Mouse (Mus musculus) neutrophil, adult 5-6 weeks (primary cell): ENCODE measurements around the gene Atp6v1fnb. TPM values are rescaled to one million over a fixed set of nuclear protein-coding genes. Genes with fewer than 3 reads are reported as not detected.

Source experiments
- ATAC-seq: fragments of 151-379, 151-347 bp; 2 replicates; pipeline ENCODE4 v1.8.0; 2017; ENCODE audit warnings: mild to moderate bottlenecking, moderate TSS enrichment; ENCODE audit not compliant: insufficient number of reproducible peaks, poor library complexity, low FRiP score, severe bottlenecking; ENCODE audit errors: extremely low read depth
- total RNA-seq: library from RNA; stranded (forward); fragments of 200-1000 nt; gene quantifications from 2 replicates; pipeline ENCODE4 v1.2.3, GENCODE M21; 2017

The Atp6v1fnb gene
- total RNA-seq, 1 experiment from 2014 or later, result 5.1 TPM

DNA sequence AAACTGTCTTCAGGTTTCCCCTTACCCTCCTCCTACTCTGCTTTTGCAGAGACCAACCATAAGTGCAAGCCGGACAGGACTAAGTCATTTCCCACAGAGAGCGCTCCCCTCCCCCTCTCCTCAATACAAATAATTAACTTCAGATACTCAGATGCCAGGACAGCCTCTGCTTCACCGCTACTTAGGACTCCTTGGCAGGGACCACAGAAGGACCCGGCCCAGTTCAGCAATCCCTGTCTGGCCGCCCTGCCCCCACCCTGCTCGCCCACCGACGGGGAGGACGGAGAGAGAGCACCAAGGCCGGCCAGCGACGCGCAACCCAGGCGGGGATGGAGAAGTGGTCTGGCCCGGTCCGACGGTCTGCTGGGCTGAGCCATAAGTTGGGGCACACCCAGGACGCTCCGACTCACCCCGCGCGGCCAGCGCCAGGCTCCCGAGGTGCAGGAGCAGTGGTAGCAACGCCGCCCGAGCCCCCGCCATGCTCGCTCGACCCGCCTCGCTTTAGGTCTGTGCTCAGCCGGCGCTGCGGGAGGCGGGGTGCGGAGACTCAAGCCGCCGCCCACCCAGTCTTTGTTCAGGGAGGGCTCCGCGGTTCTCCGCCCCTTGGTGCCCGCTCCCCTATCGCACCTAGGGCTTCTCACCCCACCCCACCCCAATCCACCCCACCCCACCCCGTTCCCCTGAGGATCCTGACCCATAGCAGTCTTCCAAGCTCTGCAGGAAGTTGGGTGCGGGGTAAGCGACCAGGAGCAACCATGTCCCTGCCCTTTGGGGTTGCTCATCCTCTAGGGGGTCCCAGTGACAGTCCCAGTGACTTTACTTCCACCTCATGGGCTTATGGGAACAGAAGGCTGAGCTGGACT lies 36.4 kb downstream of the Atp6v1fnb start, which contains the start of gene Kcp:
Gene Kcp, minus strand, starts transcription at position 506 of the 863 bp plus-strand sequence.
- ATAC-seq, result no peak

DNA sequence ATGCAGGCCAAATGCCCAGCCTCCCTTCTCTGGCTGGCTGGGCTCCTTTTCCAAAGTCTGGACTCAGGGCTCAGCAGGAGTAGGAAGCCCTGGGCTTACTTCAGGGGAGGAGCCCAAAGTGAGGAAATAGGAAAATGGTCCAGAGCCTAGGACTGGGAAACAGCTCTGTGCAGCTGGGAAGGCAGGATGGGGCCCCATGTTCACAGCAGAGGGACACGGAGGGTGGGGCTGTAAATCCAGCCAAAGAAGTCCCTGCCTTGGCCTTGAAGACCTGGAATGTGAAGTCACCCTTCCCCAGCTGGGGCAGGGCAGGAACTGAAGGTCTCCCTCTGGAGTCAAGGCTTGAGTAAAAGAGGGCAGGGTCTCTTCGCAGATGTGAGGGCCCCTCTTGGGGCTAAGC lies 37.8 kb downstream of the Atp6v1fnb start:
- no peak for ATAC-seq

DNA sequence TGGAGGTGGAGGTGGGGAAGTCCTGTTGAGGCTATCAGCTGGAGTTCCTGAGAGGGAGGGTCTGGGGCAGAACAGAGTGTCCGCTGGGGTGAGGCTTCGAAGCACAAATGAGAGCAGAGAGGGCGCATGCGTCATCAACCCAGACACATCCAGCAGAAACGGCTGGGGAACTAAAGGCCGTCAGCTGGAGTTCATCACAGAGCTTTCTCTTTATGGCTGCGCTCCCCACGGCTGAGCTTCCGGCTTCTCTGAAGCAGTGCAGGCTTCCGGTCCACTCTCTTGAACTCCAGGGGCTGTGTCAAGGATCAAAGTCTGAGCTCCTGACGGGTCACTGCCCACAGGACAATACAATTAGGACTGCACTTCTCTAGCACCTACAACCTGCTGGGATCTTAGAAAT lies 42.0 kb downstream of the Atp6v1fnb start:
- ATAC-seq, result peak; percentile 36; the same call in 1 of the 2 replicates

DNA sequence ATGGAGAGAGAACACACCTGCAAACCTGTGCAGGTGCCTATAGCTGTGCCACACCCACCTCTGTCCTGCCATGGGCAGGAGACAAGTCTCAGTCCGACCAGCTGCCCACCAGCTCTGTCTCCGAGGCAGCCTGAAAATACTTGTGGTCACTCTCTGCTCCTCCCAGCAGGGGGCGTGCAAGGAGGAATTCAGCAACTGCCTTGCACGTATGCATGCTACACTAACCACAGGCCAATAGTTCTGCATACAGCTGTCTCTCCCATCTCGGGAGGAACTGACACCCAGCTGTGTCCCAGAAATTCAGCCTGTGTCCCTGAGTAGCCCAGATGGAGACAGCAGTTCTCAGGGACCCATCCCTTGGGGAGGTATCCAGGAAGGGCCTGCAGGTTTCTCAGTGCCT lies 45.9 kb downstream of the Atp6v1fnb start:
- ATAC-seq, result peak; percentile 88

DNA sequence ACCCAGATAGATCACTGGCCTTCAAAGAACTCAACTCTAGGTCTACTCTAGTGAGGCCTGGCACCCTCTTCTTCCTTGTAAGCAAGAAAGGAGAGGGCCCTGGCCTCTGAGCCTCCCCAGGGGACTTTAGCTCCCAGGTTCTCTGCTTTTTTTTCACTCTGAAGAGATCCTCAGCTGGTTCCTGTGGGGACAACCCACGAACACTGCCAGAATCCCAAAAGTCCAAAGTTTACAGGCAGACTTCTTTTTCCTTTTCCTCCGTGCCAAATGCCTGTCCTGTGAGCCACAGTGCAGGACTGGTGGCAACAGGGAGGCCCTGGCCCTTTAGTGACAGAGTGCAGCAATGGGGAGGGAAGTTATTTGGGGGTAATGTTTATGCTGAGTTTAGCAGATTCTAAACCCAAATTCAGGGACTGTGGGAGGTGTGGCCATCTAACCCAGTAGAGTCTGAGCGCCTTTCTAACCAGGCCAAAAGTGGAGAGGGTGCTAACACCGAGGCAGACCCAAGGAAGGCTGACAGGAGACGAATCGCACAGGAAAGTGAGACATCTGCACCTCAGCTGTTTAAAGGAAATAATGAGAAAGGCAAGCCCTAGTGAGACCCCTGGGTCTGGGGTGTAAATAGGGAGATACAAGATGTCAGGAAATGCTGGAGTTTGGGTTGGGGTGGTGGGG lies 51.5 kb downstream of the Atp6v1fnb start:
- no peak for ATAC-seq

Other genes starting within 250 kb of the Atp6v1fnb start
- gene Hilpda, start 198.9 kb upstream of the Atp6v1fnb start, total RNA-seq, result 1.7 and 4.4 TPM in 2 replicates
- gene Fam71f2, start 191.8 kb upstream of the Atp6v1fnb start, total RNA-seq, result 1.4 TPM in 1 of 2 replicates, not detected in the other
- not detected in 2 replicates for gene Fam71f1, start 152.3 kb upstream of the Atp6v1fnb start, total RNA-seq
- 53.7 and 63.9 TPM in 2 replicates for gene Calu, start 123.4 kb upstream of the Atp6v1fnb start, total RNA-seq
- gene Opn1sw, start 83.0 kb upstream of the Atp6v1fnb start, total RNA-seq, result not detected in 2 replicates
- gene Ccdc136, start 75.1 kb upstream of the Atp6v1fnb start, total RNA-seq, result 0.49 TPM in 1 of 2 replicates, not detected in the other
- gene Flnc, start 38.2 kb upstream of the Atp6v1fnb start, total RNA-seq, result not detected in 2 replicates
- gene Atp6v1f, start 3.7 kb upstream of the Atp6v1fnb start, total RNA-seq, result 99.2 and 132 TPM in 2 replicates
- gene Kcp, start 36.5 kb downstream of the Atp6v1fnb start, total RNA-seq, result 0.12 TPM in 1 of 2 replicates, not detected in the other
- gene Irf5, start 55.2 kb downstream of the Atp6v1fnb start, total RNA-seq, result 154 and 179 TPM in 2 replicates
- gene Tnpo3, start 138.4 kb downstream of the Atp6v1fnb start, total RNA-seq, result 82.1 and 95.6 TPM in 2 replicates
- gene Tspan33, start 222.8 kb downstream of the Atp6v1fnb start, total RNA-seq, result 2.0 and 2.2 TPM in 2 replicates